Mouse (Mus musculus): ENCODE measurements around the gene Ccl28. TPM values are rescaled to one million over a fixed set of nuclear protein-coding genes. Genes with fewer than 3 reads are reported as not detected.
A peak's percentile ranks its signal among the peaks of the same experiment; 100 is the strongest.
"Not testable (repeated sequence)": the region's sequence is repeated elsewhere in the genome, so short reads cannot be mapped to it uniquely, and the experiment has no call there.

Gene Ccl28
- polyA plus RNA-seq, 1 experiment from 2014 or later, result not detected

- H3K27me3 ChIP-seq (replicated peaks), result no peaks in the 10 kb centered on the region
- peaks cover 35% of the 10 kb centered on the region for H3K4me1 ChIP-seq
- H3K36me3 ChIP-seq, result peaks cover 8% of the 10 kb centered on the region; the same call in 1 of the 2 replicates
- no peak for ATAC-seq (ENCODE audit: extremely low read depth, insufficient number of reproducible peaks, low FRiP score, low TSS enrichment)
- H3K4me2 ChIP-seq, result peak overlapping the region; percentile 82
- H3K9me3 ChIP-seq, result no peaks in the 10 kb centered on the region
- H3K9ac ChIP-seq, result peak overlapping the region; percentile 93
- H3K4me3 ChIP-seq, result peak overlapping the region; percentile 86
- H3K27ac ChIP-seq (replicated peaks), result peak overlapping the region; percentile 95
- WGBS, result 3% methylated on average over 7 of the region's 7 CpGs
These were observed 67.4 kb downstream of the Ccl28 start for GRCm38 (mm10) chr13:119690876-119691620.

- WGBS, result 80% methylated on average over 3 of the region's 3 CpGs
- H3K4me2 ChIP-seq, result peak overlapping the region; percentile 82
- not testable (repeated sequence) for ATAC-seq (ENCODE audit: extremely low read depth, insufficient number of reproducible peaks, low FRiP score, low TSS enrichment); H3K27ac ChIP-seq (replicated peaks); H3K9me3 ChIP-seq; H3K9ac ChIP-seq; H3K27me3 ChIP-seq (replicated peaks)
- H3K36me3 ChIP-seq, result peaks cover 10% of the 10 kb centered on the region; the same call in 1 of the 2 replicates
- peak overlapping the region; percentile 86 for H3K4me3 ChIP-seq
- peaks cover 38% of the 10 kb centered on the region for H3K4me1 ChIP-seq
These were observed 68.3 kb downstream of the Ccl28 start for GRCm38 (mm10) chr13:119691958-119692357.

DNA sequence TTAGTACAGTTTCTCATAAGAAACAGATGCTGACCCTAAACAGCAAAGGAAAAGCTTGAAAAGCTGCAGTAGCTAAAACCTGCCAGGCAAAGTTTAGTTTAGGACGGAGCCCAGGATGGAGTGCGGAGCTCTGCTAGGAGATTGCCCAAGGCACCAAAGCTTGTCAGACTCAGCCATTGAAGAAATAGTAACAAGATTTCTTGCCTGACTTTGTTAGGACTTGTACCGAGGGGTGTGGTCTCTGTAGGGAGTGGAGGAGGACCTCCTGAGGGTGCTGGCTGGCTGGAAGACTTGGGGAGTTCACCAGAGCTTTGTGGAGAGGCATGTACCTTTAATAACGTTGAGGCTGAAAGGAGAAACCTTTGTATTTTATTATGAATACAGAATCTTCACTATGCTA, 72.1 kb downstream of the Ccl28 start:
- WGBS, result 70% methylated on average over 4 of the region's 4 CpGs
- no peak overlapping the region for H3K27ac ChIP-seq (replicated peaks)
- no peak overlapping the region for H3K4me2 ChIP-seq
- no peak overlapping the region for H3K4me3 ChIP-seq
- peaks cover 28% of the 10 kb centered on the region for H3K36me3 ChIP-seq
- ATAC-seq (ENCODE audit: extremely low read depth, insufficient number of reproducible peaks, low FRiP score, low TSS enrichment), result no peak
- H3K9me3 ChIP-seq, result no peaks in the 10 kb centered on the region
- H3K4me1 ChIP-seq, result peaks cover 33% of the 10 kb centered on the region
- H3K27me3 ChIP-seq (replicated peaks), result no peaks in the 10 kb centered on the region
- H3K9ac ChIP-seq, result no peak overlapping the region

- peaks cover 27% of the 10 kb centered on the region for H3K4me1 ChIP-seq
- H3K9me3 ChIP-seq, result no peaks in the 10 kb centered on the region
- H3K27me3 ChIP-seq (replicated peaks), result no peaks in the 10 kb centered on the region
- H3K36me3 ChIP-seq, result peaks cover 35% of the 10 kb centered on the region
- ATAC-seq (ENCODE audit: extremely low read depth, insufficient number of reproducible peaks, low FRiP score, low TSS enrichment), result no peak
- H3K4me2 ChIP-seq, result no peak overlapping the region
- no peak overlapping the region for H3K4me3 ChIP-seq
- no peak overlapping the region for H3K27ac ChIP-seq (replicated peaks)
- 83% methylated on average over 1 of the region's 1 CpGs for WGBS
- no peak overlapping the region for H3K9ac ChIP-seq
These were observed 72.9 kb downstream of the Ccl28 start for GRCm38 (mm10) chr13:119696496-119696895.

DNA sequence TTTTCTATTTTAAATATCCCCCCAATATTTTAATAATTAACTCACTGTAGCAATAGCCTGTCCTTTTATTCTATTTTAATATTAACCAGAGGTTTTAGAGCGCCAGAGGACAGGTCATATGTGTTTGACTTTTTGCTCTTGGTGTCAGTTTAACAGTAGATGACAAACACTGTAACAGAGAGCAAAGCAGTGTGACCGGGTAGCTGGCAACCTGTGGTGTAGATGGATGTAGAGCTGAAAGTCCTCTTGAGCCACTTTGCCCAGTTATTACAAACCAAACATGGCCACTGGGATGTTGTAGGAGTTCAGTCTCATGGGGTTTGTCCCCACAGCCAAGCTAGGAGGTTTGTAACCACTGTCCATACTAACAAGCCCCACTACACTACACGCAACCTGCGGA, 74.8 kb downstream of the Ccl28 start:
- peaks cover 9% of the 10 kb centered on the region for H3K4me1 ChIP-seq
- H3K4me3 ChIP-seq, result no peak overlapping the region
- H3K36me3 ChIP-seq, result peaks cover 52% of the 10 kb centered on the region
- no peaks in the 10 kb centered on the region for H3K9me3 ChIP-seq
- WGBS, result 94% methylated on average over 4 of the region's 4 CpGs
- H3K27me3 ChIP-seq (replicated peaks), result no peaks in the 10 kb centered on the region
- no peak overlapping the region for H3K9ac ChIP-seq
- no peak overlapping the region for H3K27ac ChIP-seq (replicated peaks)
- H3K4me2 ChIP-seq, result no peak overlapping the region
- ATAC-seq (ENCODE audit: extremely low read depth, insufficient number of reproducible peaks, low FRiP score, low TSS enrichment), result no peak

Other genes starting within 250 kb of the Ccl28 start
- gene Paip1, start 195.2 kb upstream of the Ccl28 start, polyA plus RNA-seq (2015; fragmentation: Nextera tagmentation; extraction: Ambion mirVana), result 32.5 and 34.9 TPM in 2 replicates
- 35.4 and 38.2 TPM in 2 replicates for gene 4833420G17Rik, start 161.1 kb upstream of the Ccl28 start, polyA plus RNA-seq (2015; fragmentation: Nextera tagmentation; extraction: Ambion mirVana)
- gene Tmem267, start 135.8 kb upstream of the Ccl28 start, polyA plus RNA-seq (2015; fragmentation: Nextera tagmentation; extraction: Ambion mirVana), result 0.74 and 0.97 TPM in 2 replicates
- 0.84 and 0.90 TPM in 2 replicates for gene 3110070M22Rik, start 135.4 kb upstream of the Ccl28 start, polyA plus RNA-seq (2015; fragmentation: Nextera tagmentation; extraction: Ambion mirVana)
- gene Hmgcs1, start 66.6 kb downstream of the Ccl28 start, polyA plus RNA-seq (2015; fragmentation: Nextera tagmentation; extraction: Ambion mirVana), result 76.1 and 78.9 TPM in 2 replicates
- gene Nim1k, start 132.1 kb downstream of the Ccl28 start, polyA plus RNA-seq (2015; fragmentation: Nextera tagmentation; extraction: Ambion mirVana), result 0.50 and 0.53 TPM in 2 replicates
- gene Zfp131, start 167.1 kb downstream of the Ccl28 start, polyA plus RNA-seq (2015; fragmentation: Nextera tagmentation; extraction: Ambion mirVana), result 20.7 and 20.8 TPM in 2 replicates
- not detected in 2 replicates for gene AF067063, start 206.4 kb downstream of the Ccl28 start, polyA plus RNA-seq (2015; fragmentation: Nextera tagmentation; extraction: Ambion mirVana)
- gene D13Ertd608e, start 212.2 kb downstream of the Ccl28 start, polyA plus RNA-seq (2015; fragmentation: Nextera tagmentation; extraction: Ambion mirVana), result not detected in 2 replicates